Mouse (Mus musculus): Measurements from ENCODE around the gene Sorcs1. TPM values are rescaled to one million over a fixed set of nuclear protein-coding genes. Genes with fewer than 3 reads are reported as not detected.

Sorcs1 gene
- polyA plus RNA-seq, 1 experiment from 2014 or later, result 17.6 TPM

- H3K36me3 ChIP-seq (ENCODE audit: control insufficient read depth, insufficient read depth, low read length), result no peaks in the 10 kb centered on the region
- no peaks in the 10 kb centered on the region for H3K27me3 ChIP-seq (replicated peaks; ENCODE audit: control insufficient read depth, insufficient read depth, low read length)
- no peaks in the 10 kb centered on the region for H3K4me1 ChIP-seq (ENCODE audit: control insufficient read depth, insufficient read depth, low read depth, low read length)
- no peak overlapping the region for H3K4me3 ChIP-seq (ENCODE audit: low read length)
- no peak overlapping the region for H3K4me2 ChIP-seq (ENCODE audit: low read length)
- H3K9me3 ChIP-seq (ENCODE audit: control insufficient read depth, low read length), result no peaks in the 10 kb centered on the region
- 85% methylated on average over 4 of the region's 4 CpGs for WGBS
- ATAC-seq, result no peak
- no peak overlapping the region for H3K9ac ChIP-seq (ENCODE audit: low read depth, low read length)
- H3K27ac ChIP-seq (ENCODE audit: low read depth, low read length), result no peak overlapping the region
These were observed 81.1 kb downstream of the Sorcs1 start for GRCm38 (mm10) chr19:50597300-50597699.

- Histone ChIP-seq H3K27ac (ENCODE audit: low read depth, low read length) (no peak overlapping the region), H3K4me2 (ENCODE audit: low read length) (no peak overlapping the region), H3K9me3 (ENCODE audit: control insufficient read depth, low read length) (no peaks in the 10 kb centered on the region), H3K4me3 (ENCODE audit: low read length) (no peak overlapping the region), H3K4me1 (ENCODE audit: control insufficient read depth, insufficient read depth, low read depth, low read length) (peaks cover 3% of the 10 kb centered on the region; the same call in 1 of the 2 replicates), H3K36me3 (ENCODE audit: control insufficient read depth, insufficient read depth, low read length) (no peaks in the 10 kb centered on the region), H3K9ac (ENCODE audit: low read depth, low read length) (no peak overlapping the region), H3K27me3 (replicated peaks; ENCODE audit: control insufficient read depth, insufficient read depth, low read length) (no peaks in the 10 kb centered on the region)
- 91% methylated on average over 5 of the region's 5 CpGs for WGBS
- ATAC-seq, result no peak
These were observed 92.3 kb downstream of the Sorcs1 start for GRCm38 (mm10) chr19:50586182-50586581.

- no peaks in the 10 kb centered on the region for H3K27me3 ChIP-seq (replicated peaks; ENCODE audit: control insufficient read depth, insufficient read depth, low read length)
- H3K4me1 ChIP-seq (ENCODE audit: control insufficient read depth, insufficient read depth, low read depth, low read length), result peaks cover 3% of the 10 kb centered on the region; the same call in 1 of the 2 replicates
- H3K4me3 ChIP-seq (ENCODE audit: low read length), result no peak overlapping the region
- no peaks in the 10 kb centered on the region for H3K36me3 ChIP-seq (ENCODE audit: control insufficient read depth, insufficient read depth, low read length)
- no peaks in the 10 kb centered on the region for H3K9me3 ChIP-seq (ENCODE audit: control insufficient read depth, low read length)
- H3K27ac ChIP-seq (ENCODE audit: low read depth, low read length), result no peak overlapping the region
- no peak overlapping the region for H3K4me2 ChIP-seq (ENCODE audit: low read length)
- no peak overlapping the region for H3K9ac ChIP-seq (ENCODE audit: low read depth, low read length)
- ATAC-seq, result no peak
These were observed 95.5 kb downstream of the Sorcs1 start for GRCm38 (mm10) chr19:50582952-50583351.

- no peak overlapping the region for H3K4me3 ChIP-seq (ENCODE audit: low read length)
- no peaks in the 10 kb centered on the region for H3K9me3 ChIP-seq (ENCODE audit: control insufficient read depth, low read length)
- ATAC-seq, result no peak; the same call in 1 of the 2 replicates
- no peaks in the 10 kb centered on the region for H3K27me3 ChIP-seq (replicated peaks; ENCODE audit: control insufficient read depth, insufficient read depth, low read length)
- H3K27ac ChIP-seq (ENCODE audit: low read depth, low read length), result no peak overlapping the region
- no peak overlapping the region for H3K9ac ChIP-seq (ENCODE audit: low read depth, low read length)
- WGBS, result 43% methylated on average over 1 of the region's 1 CpGs
- no peaks in the 10 kb centered on the region for H3K36me3 ChIP-seq (ENCODE audit: control insufficient read depth, insufficient read depth, low read length)
- no peaks in the 10 kb centered on the region for H3K4me1 ChIP-seq (ENCODE audit: control insufficient read depth, insufficient read depth, low read depth, low read length)
- no peak overlapping the region for H3K4me2 ChIP-seq (ENCODE audit: low read length)
These were observed 108.7 kb downstream of the Sorcs1 start for GRCm38 (mm10) chr19:50569669-50570195.

GRCm38 (mm10) chr19:50566306-50566705, 112.1 kb downstream of the Sorcs1 start:
- 89% methylated on average over 2 of the region's 2 CpGs for WGBS
- H3K36me3 ChIP-seq (ENCODE audit: control insufficient read depth, insufficient read depth, low read length), result no peaks in the 10 kb centered on the region
- 0 out of 2 replicates have a peak, but pooled peaks cover 2% of the 10 kb centered on the region for H3K4me1 ChIP-seq (ENCODE audit: control insufficient read depth, insufficient read depth, low read depth, low read length)
- no peaks in the 10 kb centered on the region for H3K9me3 ChIP-seq (ENCODE audit: control insufficient read depth, low read length)
- no peak for ATAC-seq
- H3K27ac ChIP-seq (ENCODE audit: low read depth, low read length), result no peak overlapping the region
- H3K27me3 ChIP-seq (replicated peaks; ENCODE audit: control insufficient read depth, insufficient read depth, low read length), result no peaks in the 10 kb centered on the region
- H3K4me3 ChIP-seq (ENCODE audit: low read length), result no peak overlapping the region
- H3K4me2 ChIP-seq (ENCODE audit: low read length), result no peak overlapping the region
- H3K9ac ChIP-seq (ENCODE audit: low read depth, low read length), result no peak overlapping the region

- H3K4me2 ChIP-seq (ENCODE audit: low read length), result no peak overlapping the region
- no peaks in the 10 kb centered on the region for H3K27me3 ChIP-seq (replicated peaks; ENCODE audit: control insufficient read depth, insufficient read depth, low read length)
- no peaks in the 10 kb centered on the region for H3K36me3 ChIP-seq (ENCODE audit: control insufficient read depth, insufficient read depth, low read length)
- H3K4me3 ChIP-seq (ENCODE audit: low read length), result no peak overlapping the region
- no peaks in the 10 kb centered on the region for H3K9me3 ChIP-seq (ENCODE audit: control insufficient read depth, low read length)
- 34% methylated on average over 6 of the region's 6 CpGs for WGBS
- H3K4me1 ChIP-seq (ENCODE audit: control insufficient read depth, insufficient read depth, low read depth, low read length), result no peaks in the 10 kb centered on the region
- no peak overlapping the region for H3K27ac ChIP-seq (ENCODE audit: low read depth, low read length)
- no peak for ATAC-seq
- H3K9ac ChIP-seq (ENCODE audit: low read depth, low read length), result no peak overlapping the region
These were observed 119.7 kb downstream of the Sorcs1 start for GRCm38 (mm10) chr19:50558771-50559170.

GRCm38 (mm10) chr19:50534031-50534430, 144.4 kb downstream of the Sorcs1 start:
- Histone ChIP-seq H3K4me1 (ENCODE audit: control insufficient read depth, insufficient read depth, low read depth, low read length) (no peaks in the 10 kb centered on the region), H3K4me3 (ENCODE audit: low read length) (no peak overlapping the region), H3K4me2 (ENCODE audit: low read length) (no peak overlapping the region), H3K9me3 (ENCODE audit: control insufficient read depth, low read length) (no peaks in the 10 kb centered on the region), H3K9ac (ENCODE audit: low read depth, low read length) (no peak overlapping the region), H3K27me3 (replicated peaks; ENCODE audit: control insufficient read depth, insufficient read depth, low read length) (no peaks in the 10 kb centered on the region), H3K36me3 (ENCODE audit: control insufficient read depth, insufficient read depth, low read length) (no peaks in the 10 kb centered on the region), H3K27ac (ENCODE audit: low read depth, low read length) (no peak overlapping the region)
- ATAC-seq, result no peak
- 45% methylated on average over 5 of the region's 5 CpGs for WGBS

GRCm38 (mm10) chr19:50527835-50528234, 150.6 kb downstream of the Sorcs1 start:
- 74% methylated on average over 3 of the region's 3 CpGs for WGBS
- no peak for ATAC-seq
- no peak overlapping the region for H3K9ac ChIP-seq (ENCODE audit: low read depth, low read length)

GRCm38 (mm10) chr19:50526094-50526493, 152.4 kb downstream of the Sorcs1 start:
- no peak; the same call in 1 of the 2 replicates for ATAC-seq
- Histone ChIP-seq H3K27ac (ENCODE audit: low read depth, low read length) (no peak overlapping the region), H3K4me1 (ENCODE audit: control insufficient read depth, insufficient read depth, low read depth, low read length) (no peaks in the 10 kb centered on the region), H3K4me3 (ENCODE audit: low read length) (no peak overlapping the region), H3K4me2 (ENCODE audit: low read length) (no peak overlapping the region), H3K9ac (ENCODE audit: low read depth, low read length) (no peak overlapping the region), H3K36me3 (ENCODE audit: control insufficient read depth, insufficient read depth, low read length) (no peaks in the 10 kb centered on the region), H3K27me3 (replicated peaks; ENCODE audit: control insufficient read depth, insufficient read depth, low read length) (no peaks in the 10 kb centered on the region), H3K9me3 (ENCODE audit: control insufficient read depth, low read length) (no peaks in the 10 kb centered on the region)
- 73% methylated on average over 8 of the region's 8 CpGs for WGBS

More at GRCm38 (mm10) chr19:50527835-50528234, 150.6 kb downstream of the Sorcs1 start:
- Histone ChIP-seq H3K36me3 (ENCODE audit: control insufficient read depth, insufficient read depth, low read length) (no peaks in the 10 kb centered on the region), H3K27ac (ENCODE audit: low read depth, low read length) (no peak overlapping the region), H3K9me3 (ENCODE audit: control insufficient read depth, low read length) (no peaks in the 10 kb centered on the region), H3K27me3 (replicated peaks; ENCODE audit: control insufficient read depth, insufficient read depth, low read length) (no peaks in the 10 kb centered on the region), H3K4me3 (ENCODE audit: low read length) (no peak overlapping the region), H3K4me2 (ENCODE audit: low read length) (no peak overlapping the region), H3K4me1 (ENCODE audit: control insufficient read depth, insufficient read depth, low read depth, low read length) (no peaks in the 10 kb centered on the region)

- no peak overlapping the region for H3K9ac ChIP-seq (ENCODE audit: low read depth, low read length)
- H3K9me3 ChIP-seq (ENCODE audit: control insufficient read depth, low read length), result no peaks in the 10 kb centered on the region
- no peaks in the 10 kb centered on the region for H3K4me1 ChIP-seq (ENCODE audit: control insufficient read depth, insufficient read depth, low read depth, low read length)
- no peaks in the 10 kb centered on the region for H3K36me3 ChIP-seq (ENCODE audit: control insufficient read depth, insufficient read depth, low read length)
- no peak for ATAC-seq
- H3K4me2 ChIP-seq (ENCODE audit: low read length), result no peak overlapping the region
- 54% methylated on average over 4 of the region's 4 CpGs for WGBS
- H3K27me3 ChIP-seq (replicated peaks; ENCODE audit: control insufficient read depth, insufficient read depth, low read length), result no peaks in the 10 kb centered on the region
- no peak overlapping the region for H3K4me3 ChIP-seq (ENCODE audit: low read length)
- no peak overlapping the region for H3K27ac ChIP-seq (ENCODE audit: low read depth, low read length)
These were observed 156.5 kb downstream of the Sorcs1 start for GRCm38 (mm10) chr19:50521943-50522342.
